Mouse (Mus musculus): ENCODE measurements around the gene Gimap8.
A peak's percentile ranks its signal among the peaks of the same experiment; 100 is the strongest.
"Not testable (repeated sequence)": the region's sequence is repeated elsewhere in the genome, so short reads cannot be mapped to it uniquely, and the experiment has no call there.

The Gimap8 gene

DNA sequence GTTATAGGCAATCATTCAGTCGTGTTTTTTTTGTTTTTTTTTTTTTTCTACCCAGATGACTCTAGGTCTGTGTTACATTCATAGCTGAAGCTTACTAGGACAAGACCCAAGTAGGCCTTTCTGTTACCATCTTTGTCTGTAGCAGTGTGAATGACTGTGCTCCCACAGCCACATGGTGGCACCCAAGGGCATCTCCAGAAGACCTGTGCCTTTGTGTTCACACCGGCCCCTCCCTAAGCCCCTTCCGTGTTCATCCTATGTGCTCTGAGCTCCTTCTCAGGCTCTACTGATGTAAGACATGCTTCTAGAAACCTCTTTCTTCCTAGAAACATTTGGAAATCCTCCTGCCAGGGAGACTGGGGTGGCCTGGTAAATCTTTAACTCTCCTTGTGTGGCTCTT lies at the start of gene Gimap8:
Gene Gimap8, plus strand, starts transcription at position 240 of the 400 bp plus-strand sequence.
- DNase-seq = peak; percentile 70 to 83

DNA sequence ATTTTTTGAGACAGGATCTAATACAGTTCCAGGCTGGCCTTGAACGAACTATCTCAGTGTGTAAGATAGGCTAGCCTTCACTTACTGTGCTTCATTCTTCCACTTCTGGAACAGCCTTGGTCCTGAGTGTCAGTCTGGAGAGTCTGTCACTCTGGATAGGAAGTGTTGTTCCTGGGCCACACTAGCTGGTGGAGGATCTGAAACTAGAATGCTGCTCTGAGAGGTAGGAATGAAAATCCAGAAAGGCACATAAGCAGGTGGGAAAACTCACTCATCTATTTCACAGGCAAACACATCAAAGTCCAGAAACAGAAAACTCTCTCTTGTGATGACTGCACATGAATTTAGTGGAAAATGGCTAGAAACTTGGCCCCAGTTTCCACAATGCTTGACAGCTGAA lies 46.4 kb upstream of the Gimap8 start:
- DNase-seq = no peak

DNA sequence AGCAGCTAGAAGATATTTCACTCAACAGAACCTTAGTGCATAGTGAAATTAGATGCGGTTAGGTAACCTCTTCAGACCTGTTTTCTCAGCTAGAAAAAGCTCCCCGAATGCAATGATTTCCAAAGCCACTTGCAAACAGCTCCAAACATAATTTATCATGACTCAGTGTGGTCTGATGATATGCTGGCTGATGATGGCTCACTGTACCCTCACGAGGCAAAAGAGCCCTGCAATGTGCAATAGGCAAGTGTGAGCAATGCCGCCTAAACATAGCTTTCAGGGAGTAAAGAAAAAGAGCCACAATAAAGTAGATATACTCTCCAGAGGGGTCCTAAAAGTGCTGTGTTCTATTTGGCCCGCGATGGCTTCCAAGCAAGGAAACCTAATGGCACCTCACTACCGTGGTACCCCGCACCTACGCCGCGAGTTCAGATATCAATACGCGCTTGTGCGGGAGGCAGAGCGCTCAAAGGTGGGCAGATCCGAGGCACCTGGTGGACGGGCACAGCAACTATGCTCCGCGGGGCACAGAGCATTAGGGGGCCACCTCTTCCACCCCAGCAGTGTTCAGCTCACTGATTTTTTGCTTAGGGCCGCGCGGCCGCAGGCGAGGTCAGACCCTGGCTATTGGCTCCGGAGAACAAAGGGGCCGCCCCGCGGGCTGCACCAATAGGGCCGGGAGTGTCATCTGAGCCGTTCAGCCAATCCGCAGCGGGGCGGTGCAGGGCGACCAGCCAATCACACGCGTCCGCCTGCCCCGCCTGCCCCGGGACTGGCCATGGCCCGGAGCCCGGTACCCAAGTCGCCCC lies 45.6 kb upstream of the Gimap8 start, which contains the start of gene Zfp775:
Gene Zfp775, plus strand, starts transcription at position 793 of the 809 bp plus-strand sequence.
- DNase-seq = peak; percentile 97 to 98

DNA sequence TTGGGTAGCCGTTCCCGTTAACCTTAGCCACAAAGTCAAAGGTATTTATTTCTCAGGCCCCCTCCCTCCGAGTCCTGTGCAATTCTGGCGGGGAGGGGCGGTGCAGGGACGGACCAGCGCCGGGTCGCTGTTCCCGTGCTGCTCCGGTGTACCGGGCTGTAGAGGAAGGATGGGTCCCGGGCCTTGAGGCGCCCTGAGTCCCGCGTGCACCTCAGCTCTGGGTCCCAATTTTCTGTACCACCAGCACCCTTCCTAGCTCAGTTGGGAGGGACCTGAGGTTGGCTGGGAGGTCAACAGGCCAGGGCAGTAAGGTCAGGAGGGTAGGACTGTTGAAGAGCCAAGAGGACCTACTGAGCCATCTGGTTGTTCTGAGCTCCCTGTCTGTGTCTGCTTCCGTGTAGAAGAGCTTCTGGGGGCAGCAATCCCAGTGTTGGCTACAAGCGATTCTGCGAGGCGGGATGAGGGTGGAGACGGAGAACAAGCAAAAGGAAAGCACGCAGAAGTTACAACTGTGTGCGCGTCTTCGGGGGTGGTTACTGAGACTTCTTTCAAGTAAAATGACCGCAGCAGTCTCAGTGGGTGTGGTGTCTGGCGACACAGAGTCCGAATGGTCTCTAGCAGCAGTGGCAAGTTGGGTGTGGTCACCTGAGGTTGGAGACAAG lies 44.8 kb upstream of the Gimap8 start:
- peak; percentile 51 to 66 for DNase-seq

DNA sequence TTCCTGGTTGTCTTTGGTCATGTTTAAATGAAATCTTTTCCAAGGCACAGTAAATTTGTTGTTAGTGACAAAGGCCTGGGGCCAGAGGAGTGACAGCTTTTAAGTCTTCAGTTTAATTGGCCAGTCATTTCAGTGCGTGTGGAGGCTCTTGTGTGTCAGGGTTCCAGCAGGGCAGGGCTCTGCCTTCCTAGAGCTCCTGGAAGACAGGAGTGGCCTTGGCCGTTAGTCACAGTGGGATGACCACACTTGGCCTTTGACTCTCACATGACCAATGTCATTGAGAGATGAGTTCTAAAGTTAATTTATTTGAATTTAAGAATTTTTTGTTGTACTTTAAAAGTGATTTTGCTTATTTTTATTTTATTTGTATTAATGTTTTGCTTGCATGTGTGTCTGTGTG lies 38.9 kb upstream of the Gimap8 start:
- DNase-seq = no peak

DNA sequence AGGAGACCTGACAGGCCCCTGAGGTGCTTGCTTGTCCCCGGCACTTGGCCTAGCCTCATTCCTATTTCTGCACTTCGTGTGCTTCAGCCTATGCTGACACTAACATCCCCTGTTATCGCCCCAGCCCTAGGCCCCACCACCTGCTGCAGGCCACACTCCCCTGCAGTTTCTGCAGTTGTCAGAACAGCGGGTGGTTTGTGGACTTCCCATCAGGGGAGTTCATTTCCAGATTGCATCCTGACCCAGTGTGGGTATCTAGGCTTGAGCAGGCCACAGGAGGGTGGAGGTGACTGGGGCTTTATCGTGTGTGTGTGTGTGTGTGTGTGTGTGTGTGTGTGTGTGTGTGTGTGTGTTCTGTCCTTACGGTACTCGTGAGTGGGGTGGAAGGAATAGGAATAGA lies 37.5 kb upstream of the Gimap8 start:
- DNase-seq = no peak

DNA sequence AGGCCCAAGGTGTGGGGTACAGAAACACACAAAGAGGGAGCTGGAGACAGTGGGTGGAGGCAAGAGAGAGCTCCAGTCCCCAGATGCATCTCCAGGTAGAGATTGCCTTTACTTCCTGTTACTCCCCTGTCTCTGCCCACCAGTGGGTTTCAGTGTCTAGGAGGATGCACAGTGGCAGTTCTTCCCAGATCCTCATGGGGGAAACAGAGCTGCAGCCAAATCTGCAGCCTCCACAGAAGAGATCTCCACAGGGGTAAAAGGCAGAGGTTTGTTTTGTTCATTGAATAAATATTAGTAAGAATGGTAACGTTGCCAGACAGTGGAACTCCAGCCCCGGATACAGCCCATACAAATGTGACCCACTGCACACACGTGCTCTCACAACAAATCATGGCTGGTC lies 36.4 kb upstream of the Gimap8 start:
- no peak for DNase-seq

DNA sequence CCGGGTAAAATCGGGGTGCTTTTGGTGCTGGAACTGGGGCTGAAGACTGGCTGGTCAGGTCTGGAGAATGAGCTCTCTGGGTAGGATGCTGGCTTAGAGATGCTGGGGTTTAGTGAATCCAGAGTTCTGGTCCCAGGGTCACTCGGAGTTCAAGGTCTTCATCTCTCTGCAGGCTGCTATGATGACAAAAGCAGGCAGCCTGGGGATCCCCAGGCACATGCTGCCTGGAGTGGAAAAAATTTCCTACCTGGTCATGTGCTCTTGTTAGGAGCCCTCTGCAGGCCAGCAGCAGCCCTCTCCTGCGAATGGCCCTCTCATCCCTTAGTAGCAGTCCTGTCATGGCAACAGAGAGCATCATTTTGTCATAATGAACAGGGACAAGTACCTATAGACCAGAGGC lies 33.6 kb upstream of the Gimap8 start:
- DNase-seq = no peak

DNA sequence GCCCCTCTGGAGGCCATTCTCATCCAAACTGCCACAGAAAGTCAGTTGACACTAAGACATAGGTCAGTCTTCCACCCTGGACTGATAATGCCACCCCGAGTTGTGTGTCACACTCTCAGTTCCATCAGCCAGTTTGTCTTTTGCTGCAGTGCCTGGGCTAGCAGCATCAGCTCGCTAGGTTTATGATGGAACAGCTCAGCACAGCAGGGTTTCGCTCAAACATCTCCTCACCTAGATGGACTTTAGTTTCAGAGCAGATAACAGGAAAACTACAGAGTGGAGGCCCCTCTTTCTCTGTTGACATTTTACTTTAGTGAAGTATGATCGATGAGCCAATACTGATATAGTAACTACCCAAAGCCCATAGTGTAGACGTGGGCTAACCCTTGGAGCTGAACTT lies 32.3 kb upstream of the Gimap8 start:
- DNase-seq = no peak

DNA sequence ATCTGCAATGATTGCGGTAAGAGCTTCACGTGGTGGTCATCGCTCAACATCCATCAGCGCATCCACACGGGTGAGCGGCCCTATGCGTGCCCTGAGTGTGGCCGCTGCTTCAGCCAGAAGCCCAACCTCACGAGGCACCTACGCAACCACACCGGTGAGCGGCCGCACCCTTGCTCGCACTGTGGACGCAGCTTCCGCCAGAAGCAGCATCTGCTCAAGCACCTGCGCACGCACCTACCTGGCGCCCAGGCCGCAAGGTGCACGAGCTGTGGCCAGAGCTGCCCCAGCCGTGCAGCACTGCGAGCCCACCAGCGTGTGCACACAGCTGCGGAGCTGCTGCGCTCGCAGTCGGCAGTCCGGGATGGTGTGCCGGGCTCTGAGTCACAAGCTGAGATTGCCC lies 27.0 kb upstream of the Gimap8 start:
- no peak for DNase-seq

DNA sequence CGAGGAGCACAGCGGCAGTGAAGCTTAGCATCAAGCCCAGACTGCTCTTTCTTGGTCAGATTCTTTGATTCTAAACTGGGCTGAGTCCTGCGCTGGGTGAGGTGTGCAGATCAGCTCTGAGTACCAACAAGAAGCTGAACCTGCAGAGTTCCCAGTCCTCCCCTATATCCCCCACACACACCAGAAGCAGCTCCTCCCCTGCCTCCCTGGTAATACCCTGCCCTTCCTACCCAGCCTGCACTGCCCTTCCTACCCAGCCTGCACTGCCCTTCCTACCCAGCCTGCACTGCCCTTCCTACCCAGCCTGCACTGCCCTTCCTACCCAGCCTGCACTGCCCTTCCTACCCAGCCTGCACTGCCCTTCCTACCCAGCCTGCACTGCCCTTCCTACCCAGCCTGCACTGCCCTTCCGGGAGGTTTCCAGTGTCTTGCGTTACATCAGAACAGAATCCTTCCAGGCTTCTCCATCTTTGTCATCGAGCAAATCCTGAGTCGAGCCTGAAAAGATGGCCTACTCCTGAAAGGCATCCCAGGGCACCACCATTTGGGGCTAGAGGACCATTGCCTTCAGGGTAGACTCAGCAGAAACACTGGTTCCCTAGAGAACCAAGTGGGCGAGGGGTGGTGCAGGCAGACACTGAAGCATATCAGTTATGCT lies 24.7 kb upstream of the Gimap8 start:
- not testable (repeated sequence) for DNase-seq

DNA sequence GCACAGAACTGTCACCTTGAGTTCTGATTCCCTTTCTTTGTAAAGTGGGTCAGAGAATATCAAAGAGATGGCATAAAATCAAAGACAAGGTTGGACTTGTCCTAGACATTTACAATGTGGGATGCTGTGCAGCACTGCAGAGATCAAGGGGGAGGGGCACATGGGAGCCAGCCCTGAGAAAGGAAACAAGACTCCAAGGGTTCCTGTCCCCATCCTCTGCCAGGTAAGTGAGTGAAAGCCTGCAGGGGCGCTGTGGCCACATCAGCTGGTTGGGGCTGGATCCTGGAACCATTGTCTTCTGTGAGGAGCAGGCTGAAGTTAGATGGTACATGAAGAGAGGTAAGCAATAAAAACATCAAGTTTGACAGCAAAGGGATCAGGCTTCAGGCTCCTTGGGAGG lies 23.6 kb upstream of the Gimap8 start:
- no peak for DNase-seq

DNA sequence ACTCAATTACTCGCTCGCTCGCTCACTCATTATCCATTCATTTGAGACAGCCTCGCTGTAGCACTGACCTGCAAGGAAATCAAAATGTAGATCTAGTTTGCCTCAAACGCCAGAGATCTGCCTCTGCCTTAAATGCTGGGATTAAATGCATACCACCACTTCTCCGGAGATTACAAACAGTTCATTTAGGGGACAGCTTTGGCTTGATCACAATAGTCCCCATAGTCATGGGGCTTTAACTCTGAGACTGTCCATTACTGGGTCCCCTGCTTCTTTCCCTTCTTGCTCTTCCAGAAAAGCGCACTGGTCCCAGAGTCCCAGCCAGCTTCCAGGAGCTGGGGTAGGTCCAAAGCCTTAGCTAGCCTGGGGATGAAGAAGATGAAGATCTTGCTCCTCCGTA lies 20.6 kb upstream of the Gimap8 start, which contains the start of gene AI854703:
Gene AI854703, plus strand, starts transcription at position 301 of the 400 bp plus-strand sequence.
- no peak for DNase-seq

DNA sequence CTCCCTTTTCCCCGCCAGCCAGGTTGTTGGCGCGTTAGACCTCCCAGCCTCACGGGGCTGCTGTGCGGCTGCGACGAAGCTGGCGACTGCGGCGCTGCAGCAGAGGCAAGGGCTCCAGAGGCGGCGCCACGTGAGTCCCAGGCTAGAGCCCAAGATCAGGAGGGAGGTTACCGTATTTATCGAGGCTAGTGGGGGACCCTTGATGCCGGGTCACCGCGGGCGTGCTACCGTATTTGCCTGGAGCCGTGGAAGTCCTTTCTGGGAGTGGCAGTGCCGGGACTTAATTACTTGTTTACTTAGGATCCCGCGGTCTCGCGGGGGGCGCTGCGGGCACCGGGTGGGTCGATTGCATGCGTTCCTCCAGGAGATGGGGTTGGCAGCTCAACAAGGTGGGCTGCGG lies 20.1 kb upstream of the Gimap8 start:
- DNase-seq = peak; percentile 71 to 80

DNA sequence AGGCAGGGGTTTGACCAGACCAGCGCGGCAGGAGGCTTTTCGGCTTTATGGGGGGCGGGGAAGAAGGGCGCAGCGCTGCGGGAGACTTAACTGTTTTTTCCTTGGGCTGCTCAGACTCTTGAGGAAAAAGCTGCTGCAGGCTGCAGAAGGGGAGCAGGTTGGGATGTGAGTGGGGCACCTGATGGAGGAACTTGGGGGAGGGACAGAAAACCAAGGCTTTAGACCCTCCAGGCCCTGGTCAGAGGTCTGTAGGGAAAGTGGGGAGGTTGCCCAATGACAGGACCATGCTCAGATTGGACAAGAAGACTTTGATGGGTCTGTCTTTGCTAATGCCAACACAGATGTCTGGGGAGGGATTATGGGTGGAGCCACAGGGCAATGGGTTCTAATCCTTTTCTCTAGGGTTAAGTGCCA lies 19.5 kb upstream of the Gimap8 start:
- DNase-seq = peak in 1 of 2 experiments; percentile 35

DNA sequence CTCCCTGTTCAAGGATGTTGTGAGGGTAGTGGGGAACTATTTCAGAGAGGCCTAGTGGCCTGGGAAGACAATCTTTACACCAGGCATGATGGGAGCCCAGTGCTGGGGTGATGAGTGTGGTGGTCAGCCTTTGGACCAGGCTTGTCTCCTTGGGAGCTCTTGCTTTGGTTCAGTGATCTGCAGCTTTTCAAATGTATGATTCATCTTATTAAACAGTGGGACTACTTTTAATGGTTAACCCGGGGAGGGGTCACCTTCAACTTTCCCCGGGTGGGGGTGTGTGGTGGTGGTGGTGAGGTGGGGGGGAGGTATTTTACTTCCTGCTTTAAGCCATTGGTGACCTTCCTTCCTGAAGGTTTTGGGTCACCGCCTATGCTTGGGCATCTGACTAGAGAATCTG lies 18.7 kb upstream of the Gimap8 start:
- peak; percentile 33 to 60 for DNase-seq

DNA sequence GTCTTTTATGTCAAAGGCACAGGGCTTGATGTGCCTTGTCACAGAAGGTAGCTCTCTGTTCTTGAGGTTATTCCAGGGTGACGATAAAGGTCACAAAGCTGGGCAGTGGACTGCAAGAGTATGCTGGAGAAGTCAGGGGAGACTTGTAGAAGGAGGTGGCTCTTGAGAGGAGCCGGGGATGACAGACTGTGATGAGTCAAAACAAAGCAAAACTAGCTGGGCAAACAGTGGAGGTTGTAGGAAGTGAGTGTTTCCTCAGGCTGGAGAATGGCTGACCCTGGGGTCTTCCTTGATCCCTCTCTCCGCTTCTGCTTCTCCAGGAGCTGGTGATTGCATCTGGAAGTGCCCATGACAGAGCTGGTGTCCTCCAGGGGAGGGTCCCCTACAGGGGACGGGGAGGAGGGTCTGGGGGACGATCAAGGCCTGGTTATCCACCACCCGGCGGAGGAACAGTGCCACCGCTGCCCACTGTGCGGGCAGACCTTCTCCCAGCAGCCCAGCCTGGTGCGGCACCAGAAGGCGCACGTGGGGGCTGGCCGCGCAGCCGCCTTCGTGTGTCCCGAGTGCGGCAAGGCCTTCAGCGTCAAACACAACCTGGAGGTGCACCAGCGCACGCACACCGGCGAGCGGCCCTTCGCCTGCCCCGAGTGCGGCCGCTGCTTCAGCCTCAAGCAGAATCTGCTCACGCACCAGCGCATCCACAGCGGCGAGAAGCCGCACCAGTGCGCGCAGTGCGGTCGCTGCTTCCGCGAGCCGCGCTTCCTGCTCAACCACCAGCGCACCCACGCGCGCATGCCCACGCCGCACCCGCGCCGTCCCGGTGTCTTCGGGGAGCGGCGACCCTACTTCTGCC lies 18.0 kb upstream of the Gimap8 start:
- DNase-seq = peak; percentile 48 to 68

DNA sequence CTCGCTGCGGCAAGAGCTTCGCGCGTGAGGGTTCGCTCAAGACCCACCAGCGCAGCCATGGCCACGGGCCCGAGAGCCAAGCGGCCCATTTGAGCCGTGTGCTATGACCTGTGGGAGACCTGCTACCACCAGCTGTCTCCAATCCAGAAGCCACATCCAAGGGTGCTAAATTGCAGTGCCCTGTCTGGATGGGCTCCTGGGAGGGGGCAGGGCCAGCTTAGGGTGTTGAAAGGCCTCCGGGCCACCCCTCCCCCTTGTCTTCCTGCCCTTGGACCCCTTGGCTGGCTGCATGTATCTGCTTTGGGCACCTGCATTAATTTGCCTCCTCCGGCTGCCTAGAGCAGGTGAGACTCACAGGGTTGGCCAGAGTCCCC lies 17.4 kb upstream of the Gimap8 start:
- DNase-seq = peak; percentile 41 to 62

DNA sequence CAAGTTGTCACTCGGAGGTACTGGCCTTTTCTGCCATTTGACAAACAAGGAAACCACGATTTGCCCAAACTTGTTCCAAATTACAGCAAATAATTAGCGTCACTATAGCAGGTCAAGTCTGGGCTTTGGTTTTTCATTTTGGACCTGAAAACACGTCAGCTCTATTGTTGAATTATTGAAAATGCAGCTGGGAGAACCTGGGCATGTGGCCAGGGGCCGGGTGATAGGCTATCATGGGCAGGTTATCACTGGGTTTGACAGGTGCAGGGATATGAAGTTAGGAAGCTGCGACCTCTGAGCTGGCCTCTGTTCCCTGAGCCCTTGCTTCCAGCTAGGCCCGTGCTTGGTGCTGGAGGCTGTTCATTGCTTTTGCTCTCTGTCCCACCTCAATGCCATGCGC lies 16.2 kb upstream of the Gimap8 start:
- DNase-seq = no peak

DNA sequence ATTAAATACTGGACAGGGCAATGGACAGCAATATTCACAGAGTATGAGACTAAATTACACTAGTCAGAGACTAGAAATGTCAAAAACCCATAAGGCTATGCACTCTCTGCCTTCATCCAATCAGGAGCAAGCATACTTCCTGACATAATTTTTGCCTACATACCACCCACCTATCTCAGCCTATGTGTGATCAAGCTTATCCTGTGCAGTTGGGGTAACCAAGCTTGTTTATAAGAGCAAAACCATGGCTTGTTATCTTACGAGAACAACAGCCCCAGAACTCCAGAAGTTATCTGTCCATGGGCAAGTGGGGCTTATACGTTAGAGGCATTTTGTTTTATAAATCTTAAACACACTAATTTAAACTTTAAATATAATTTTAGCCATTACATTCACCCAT lies 11.9 kb upstream of the Gimap8 start:
- no peak for DNase-seq

DNA sequence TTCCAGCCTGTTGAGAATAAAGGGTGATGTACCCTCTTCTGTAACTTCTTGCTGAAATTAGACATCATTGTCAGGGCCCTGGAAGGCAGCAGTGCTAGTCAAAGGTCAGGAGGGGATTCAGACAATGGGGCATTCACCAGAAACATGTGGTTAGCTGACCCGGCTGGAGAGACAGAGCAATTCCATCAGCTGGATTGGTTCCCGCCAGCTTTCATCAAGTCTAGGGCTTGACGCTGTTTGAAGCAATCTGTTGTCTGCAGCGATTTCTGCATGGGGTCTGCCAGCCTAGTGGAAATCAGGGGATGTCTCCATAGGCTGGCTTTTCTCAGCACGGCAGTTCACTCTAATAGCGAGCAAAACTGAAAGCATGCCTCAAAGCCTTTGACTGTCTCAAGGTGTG lies 10.5 kb upstream of the Gimap8 start:
- no peak for DNase-seq

DNA sequence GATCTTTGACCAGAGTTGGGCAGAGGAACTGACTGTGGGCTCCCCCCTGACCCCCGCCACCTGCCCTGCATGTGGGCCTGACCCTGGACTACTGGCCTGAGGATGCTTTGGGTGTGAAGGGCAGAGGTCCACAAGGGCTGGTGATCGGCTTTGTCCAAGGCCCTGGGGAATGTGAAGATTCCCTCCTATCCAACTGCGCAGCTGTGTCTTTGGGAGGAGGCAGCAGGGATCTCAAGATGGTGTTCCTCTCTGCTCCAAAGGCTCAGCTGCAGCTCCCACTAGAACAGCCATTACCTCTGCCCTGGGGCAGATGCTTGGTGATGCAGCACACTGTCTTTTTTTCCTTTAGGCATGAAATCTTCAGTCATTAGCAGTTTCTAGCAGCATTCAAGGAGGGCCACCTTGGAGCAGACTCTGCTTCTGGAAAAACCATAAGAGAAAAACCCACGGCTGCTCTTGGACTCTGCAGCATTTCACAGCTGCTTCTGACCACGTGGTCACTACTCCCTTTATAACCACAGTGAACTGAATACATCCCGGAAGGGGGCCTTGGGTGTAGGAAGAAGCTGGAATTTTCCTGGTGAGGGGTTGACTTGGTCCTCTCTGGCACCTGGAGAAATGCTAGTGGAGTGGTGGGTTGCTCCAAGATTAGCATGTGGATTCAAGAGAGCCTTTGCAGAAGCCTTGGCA lies 9.1 kb upstream of the Gimap8 start:
- DNase-seq = no peak
